Mouse (Mus musculus): ENCODE measurements around the gene Vim.
A peak's percentile ranks its signal among the peaks of the same experiment; 100 is the strongest.

Vim gene

GRCm38 (mm10) chr2:13573408-13574065 is at the start of gene Vim:
TSS of gene Vim (plus strand) at chr2:13573927.
- peak; percentile 84 to 93 for DNase-seq (ENCODE audit: inconsistent age in 2 of 2, low spot score in 1 of 2)

- DNase-seq (ENCODE audit: inconsistent age in 2 of 2, low spot score in 1 of 2), result no peak
These were observed 47.5 kb upstream of the Vim start for GRCm38 (mm10) chr2:13526205-13526604.

DNA sequence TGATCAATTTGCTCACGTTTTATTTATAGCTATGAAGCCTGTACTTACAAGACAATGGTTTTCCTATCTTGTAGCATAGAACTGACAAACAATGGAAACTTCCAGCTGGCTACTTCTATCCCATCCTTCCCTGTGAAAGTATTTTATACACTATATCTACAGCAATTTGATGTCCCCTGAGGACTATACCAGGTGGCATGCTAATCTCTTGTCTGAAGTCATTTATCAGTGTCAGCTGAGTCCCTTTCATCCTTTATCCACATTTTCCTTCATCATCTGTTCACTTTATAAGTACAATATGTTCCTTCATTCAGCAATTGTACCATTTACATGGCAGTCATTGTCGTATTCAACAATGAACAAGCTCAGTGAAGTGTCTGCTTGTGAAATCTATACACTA is 46.6 kb upstream of the Vim start:
- DNase-seq (ENCODE audit: inconsistent age in 2 of 2, low spot score in 1 of 2), result no peak

- peak; percentile 73 to 91 for DNase-seq (ENCODE audit: inconsistent age in 2 of 2, low spot score in 1 of 2)
These were observed 46.2 kb upstream of the Vim start for GRCm38 (mm10) chr2:13527531-13527930.

GRCm38 (mm10) chr2:13529253-13529933 is 44.3 kb upstream of the Vim start:
- DNase-seq (ENCODE audit: inconsistent age in 2 of 2, low spot score in 1 of 2), result no peak

DNA sequence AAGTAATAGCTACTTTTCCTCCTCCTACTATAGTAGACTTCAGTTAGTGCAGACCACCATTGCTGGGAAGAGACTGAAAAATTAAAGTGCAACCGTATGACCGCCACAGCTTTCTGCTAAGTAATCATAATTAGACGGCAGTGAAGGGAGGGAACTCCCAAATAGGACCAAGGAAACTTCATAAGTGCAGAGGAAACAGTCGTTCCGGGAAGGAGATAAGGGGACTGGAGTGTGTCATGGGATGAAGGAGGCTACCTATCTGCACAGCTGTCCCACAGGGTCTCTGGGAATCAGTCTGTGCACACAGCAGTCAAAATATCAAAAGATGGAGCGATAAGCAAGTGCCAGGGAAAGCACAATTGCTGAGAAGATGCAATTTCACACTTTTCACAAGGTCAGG is 43.1 kb upstream of the Vim start:
- no peak for DNase-seq (ENCODE audit: inconsistent age in 2 of 2, low spot score in 1 of 2)

- DNase-seq (ENCODE audit: inconsistent age in 2 of 2, low spot score in 1 of 2), result no peak
These were observed 37.0 kb upstream of the Vim start for GRCm38 (mm10) chr2:13536747-13537146.

DNA sequence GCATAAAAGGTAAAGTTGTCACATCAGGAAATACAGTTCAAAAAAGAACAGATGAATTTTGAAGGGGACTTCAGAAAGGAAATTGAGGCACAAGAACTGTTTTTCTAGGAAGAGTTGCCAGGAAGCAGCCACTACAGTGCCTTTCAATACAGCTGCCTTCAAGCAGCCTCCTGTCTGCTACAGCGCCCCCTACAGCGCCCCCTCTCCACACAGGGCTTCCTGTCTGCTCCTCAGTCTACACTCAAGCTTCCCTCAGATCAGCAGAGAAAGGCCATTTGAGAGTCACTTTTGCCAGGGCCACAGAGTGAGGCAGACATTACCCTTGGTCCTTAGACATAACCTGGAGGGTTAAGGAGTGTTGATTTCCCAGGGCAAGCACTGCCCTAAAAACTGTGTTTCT is 36.0 kb upstream of the Vim start:
- DNase-seq (ENCODE audit: inconsistent age in 2 of 2, low spot score in 1 of 2), result no peak

DNA sequence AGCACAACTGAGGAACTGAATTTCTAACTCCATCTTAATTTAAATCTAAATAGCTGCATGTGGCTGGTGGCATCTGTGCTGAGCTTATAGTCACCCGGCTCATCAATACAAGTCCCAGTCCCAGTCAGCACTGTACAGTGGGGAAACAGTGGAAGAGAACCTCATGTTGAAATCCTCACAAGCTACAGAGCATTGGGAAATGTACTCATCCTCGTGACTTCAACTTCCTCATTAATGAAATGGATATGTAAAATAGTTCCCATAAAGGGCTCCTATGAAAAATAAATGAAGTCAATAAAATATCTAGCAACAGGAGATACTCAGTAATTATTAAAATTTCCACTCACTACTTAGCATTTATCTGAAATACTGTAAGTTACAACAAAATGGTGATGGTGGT is 35.5 kb upstream of the Vim start:
- no peak for DNase-seq (ENCODE audit: inconsistent age in 2 of 2, low spot score in 1 of 2)

DNA sequence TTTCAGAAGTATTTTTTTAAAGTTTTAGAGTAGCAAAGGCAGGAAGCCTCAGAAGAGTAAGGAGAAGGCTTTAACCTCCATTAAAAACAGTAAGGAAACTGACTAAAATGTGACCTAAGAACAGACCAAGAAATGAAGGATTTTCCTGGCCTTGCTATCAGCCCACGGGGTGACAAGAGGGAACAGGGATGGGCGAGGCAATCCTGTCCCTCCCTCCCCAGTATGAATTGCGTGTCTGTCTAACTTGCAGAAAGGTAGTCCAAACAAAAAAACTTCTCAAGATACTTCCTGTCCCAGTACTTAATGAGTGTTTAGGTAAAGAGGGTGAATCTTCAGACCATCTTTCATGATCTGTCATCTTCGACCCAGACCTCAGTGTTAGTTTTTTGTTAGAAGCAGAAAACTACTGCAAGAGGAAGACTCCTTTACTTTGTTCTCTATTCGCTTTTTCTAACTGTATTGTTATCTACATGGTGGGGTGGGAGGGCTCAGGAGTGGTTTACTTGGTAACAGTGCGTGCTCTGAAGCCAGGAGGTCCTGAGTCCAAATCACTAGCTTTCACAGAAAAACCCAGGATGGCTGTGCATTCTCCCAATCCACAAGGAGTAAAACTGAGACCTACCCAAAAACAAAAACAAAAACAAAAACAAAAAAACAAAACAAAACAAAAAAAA is 34.9 kb upstream of the Vim start:
- no peak for DNase-seq (ENCODE audit: inconsistent age in 2 of 2, low spot score in 1 of 2)

- DNase-seq (ENCODE audit: inconsistent age in 2 of 2, low spot score in 1 of 2), result no peak
These were observed 33.9 kb upstream of the Vim start for GRCm38 (mm10) chr2:13539860-13540259.

GRCm38 (mm10) chr2:13543519-13544124 is 30.1 kb upstream of the Vim start:
- DNase-seq (ENCODE audit: inconsistent age in 2 of 2, low spot score in 1 of 2), result no peak

- peak; percentile 88 to 97 for DNase-seq (ENCODE audit: inconsistent age in 2 of 2, low spot score in 1 of 2)
These were observed 29.4 kb upstream of the Vim start, which contains the start of gene Trdmt1 for GRCm38 (mm10) chr2:13544193-13544824. TSS of gene Trdmt1 (minus strand) at chr2:13544668.

GRCm38 (mm10) chr2:13548749-13549148 is 25.0 kb upstream of the Vim start:
- DNase-seq (ENCODE audit: inconsistent age in 2 of 2, low spot score in 1 of 2), result no peak

DNA sequence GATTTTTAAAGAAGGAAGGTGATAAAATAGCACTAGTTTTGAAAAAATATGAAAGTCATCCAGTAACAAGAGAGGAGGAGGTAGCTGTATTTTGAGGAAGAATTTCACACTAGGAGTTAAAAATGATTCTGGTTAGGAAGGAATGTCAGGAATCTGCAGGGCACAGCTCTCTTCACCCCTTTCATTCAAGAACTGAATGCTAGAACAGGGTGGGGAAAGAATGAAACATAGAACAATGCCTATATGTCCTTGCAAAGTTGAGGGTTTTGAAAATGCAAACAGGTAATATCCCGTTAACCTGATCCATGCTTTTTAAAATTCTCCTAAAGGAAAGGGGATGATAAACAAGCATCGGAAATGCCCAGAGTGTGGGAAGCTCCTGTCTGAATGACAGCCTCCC is 19.8 kb upstream of the Vim start:
- DNase-seq (ENCODE audit: inconsistent age in 2 of 2, low spot score in 1 of 2), result no peak

GRCm38 (mm10) chr2:13556239-13556638 is 17.5 kb upstream of the Vim start:
- DNase-seq (ENCODE audit: inconsistent age in 2 of 2, low spot score in 1 of 2), result no peak

- DNase-seq (ENCODE audit: inconsistent age in 2 of 2, low spot score in 1 of 2), result no peak
These were observed 16.3 kb upstream of the Vim start for GRCm38 (mm10) chr2:13557145-13558030.

DNA sequence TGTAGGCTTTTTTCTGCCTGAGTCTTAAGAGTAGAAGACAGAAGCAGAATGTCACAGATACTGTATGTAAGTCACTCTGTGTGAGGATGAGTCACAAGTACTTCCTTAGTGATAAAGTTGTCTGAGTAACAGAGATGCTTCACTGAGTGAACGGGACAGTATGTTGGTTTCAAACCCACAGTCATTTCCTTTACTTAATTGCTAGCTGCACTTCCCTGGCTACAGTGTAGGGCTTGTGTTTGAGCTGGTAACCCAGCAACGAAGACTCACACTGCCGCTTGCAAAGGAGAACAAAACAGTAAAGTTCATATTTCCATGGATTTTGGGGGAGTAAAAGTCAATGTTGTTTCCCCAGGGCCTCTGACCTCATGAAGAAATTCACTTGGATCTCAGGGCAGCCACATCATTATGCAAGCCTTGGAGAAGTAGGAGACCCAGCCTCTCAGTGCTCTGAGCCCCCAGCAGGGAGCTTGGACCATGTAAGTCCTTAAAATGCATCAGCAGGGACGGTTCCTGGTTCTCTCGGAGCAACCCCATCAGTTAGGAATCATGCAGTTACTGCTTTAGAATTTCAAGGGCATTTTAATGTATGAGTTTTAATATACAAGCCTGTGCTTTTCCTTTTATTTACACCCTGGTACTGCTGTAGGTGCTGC is 15.0 kb upstream of the Vim start:
- DNase-seq (ENCODE audit: inconsistent age in 2 of 2, low spot score in 1 of 2), result peak in 1 of 2 experiments; percentile 45

DNA sequence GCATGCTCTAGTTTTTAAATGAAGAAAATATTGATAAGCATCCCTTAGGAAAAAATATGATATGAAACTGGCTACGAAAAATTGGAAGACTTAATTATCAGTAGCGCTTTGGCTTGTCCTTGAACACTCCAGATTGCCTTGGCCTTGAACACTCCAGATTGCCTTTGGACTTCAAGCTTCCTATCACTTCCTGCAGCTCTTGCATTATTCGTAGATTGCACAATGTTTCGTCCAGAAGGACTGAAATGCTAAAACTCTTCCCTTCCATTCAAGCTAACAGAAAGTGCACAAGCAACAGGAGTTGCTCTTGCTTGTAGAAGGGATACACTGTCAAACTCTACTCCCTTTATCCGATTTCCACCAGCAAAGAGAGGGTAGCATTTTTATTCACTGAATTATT is 14.4 kb upstream of the Vim start:
- DNase-seq (ENCODE audit: inconsistent age in 2 of 2, low spot score in 1 of 2), result no peak

GRCm38 (mm10) chr2:13559729-13560128 is 14.0 kb upstream of the Vim start:
- DNase-seq (ENCODE audit: inconsistent age in 2 of 2, low spot score in 1 of 2), result no peak
